Comparison of ENCODE assay signal across 25 mouse cellular contexts in the genomic region with DNA sequence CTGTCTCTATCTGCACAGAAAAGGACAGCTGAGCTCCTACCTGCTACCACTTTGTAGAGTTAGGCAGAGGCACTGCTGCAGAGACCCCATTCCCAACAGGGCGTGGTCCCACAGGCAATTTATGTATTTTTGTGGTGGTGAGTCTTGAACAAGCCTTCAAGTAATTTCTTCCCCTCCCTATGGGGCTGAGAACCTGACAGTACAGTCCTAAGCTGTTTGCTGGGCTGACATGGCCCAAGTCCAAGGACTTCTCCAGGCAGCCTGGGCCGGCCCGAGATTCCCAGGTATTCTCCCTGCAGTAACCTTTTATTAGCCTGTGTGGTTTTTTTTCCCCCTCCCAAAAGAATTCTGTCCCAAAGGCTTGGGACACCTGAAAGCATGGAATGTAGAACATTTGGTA. TPM values are rescaled to one million over a fixed set of nuclear protein-coding genes. Genes with fewer than 3 reads are reported as not detected.
DNase-seq lines count a peak whose midpoint lies in the region; ATAC-seq and TF ChIP-seq lines count a peak whose summit lies in the region.
"Had no signal": no experiment of that assay in that cellular context is flagged by ENCODE, and none has a peak within 500 bp of the region (broad histone marks: within the 10 kb centered on the region; RNA-seq: fewer than 3 reads in every experiment).

No protein-coding gene starts in this region.

- H3K27ac ChIP-seq in olfactory bulb, adult 2 months (ENCODE audit: insufficient read depth, low read depth, low read length), result peak overlapping the region; percentile 72
- H3K27ac ChIP-seq: embryonic facial prominence, embryonic 12.5 days; forebrain, embryonic 10.5 days; forebrain, embryonic 15.5 days; kidney, embryonic 15.5 days; limb, embryonic 10.5 days; limb, embryonic 15.5 days; liver, embryonic 14.5 days; midbrain, embryonic 10.5 days; midbrain, embryonic 15.5 days had no signal

- TF ChIP-seq CTCF in olfactory bulb, adult 2 months (IDR thresholded peaks at IDR 0.05; ENCODE audit: insufficient read depth, low read depth, low read length), result no peak

- TF ChIP-seq POLR2A in olfactory bulb, adult 2 months (IDR thresholded peaks at IDR 0.05; ENCODE audit: insufficient read depth, low read depth, low read length), result no peak

- H3K4me3 ChIP-seq in olfactory bulb, adult 2 months (ENCODE audit: insufficient read depth, low read depth, low read length), result no peak overlapping the region
- H3K4me3 ChIP-seq: embryonic facial prominence, embryonic 12.5 days; forebrain, embryonic 10.5 days; forebrain, embryonic 15.5 days; kidney, embryonic 15.5 days; limb, embryonic 10.5 days; limb, embryonic 15.5 days; midbrain, embryonic 10.5 days; midbrain, embryonic 15.5 days had no signal

- peaks cover 40% of the 10 kb centered on the region for H3K4me1 ChIP-seq in olfactory bulb, adult 2 months (ENCODE audit: control insufficient read depth, insufficient read depth, low read length)

- peak; percentile 60 for DNase-seq in cerebellum, adult 18-20 months
- DNase-seq in right cerebral cortex, postnatal 10 days (ENCODE audit: low spot score in 2 of 2), result peak; percentile 35 to 38
- DNase-seq in right cerebral cortex, adult 2 months (ENCODE audit: low spot score in 2 of 2), result no peak
- peak; percentile 68 for DNase-seq in cerebellum, adult 9-11 months
- no peak for DNase-seq in testis, postnatal 10 days (ENCODE audit: low spot score)
- DNase-seq: adrenal gland, postnatal 36 days; embryo, embryonic 11 days; heart, postnatal 14 days; kidney, adult 18-20 months; kidney, postnatal 25 days; lung, embryonic 14.5 days had no signal

- no peak for ATAC-seq in cerebellum, adult (ENCODE audit: insufficient number of reproducible peaks, low FRiP score, low TSS enrichment)
- ATAC-seq: CD4-positive, CD25-positive, alpha-beta regulatory T cell, adult 4 months; forebrain, embryonic 15.5 days; hindbrain, embryonic 16.5 days; midbrain, embryonic 15.5 days had no signal

- WGBS in olfactory bulb, adult 2 months, result 84% methylated on average over 3 of the region's 3 CpGs

RNA-seq across cellular contexts. Expression of a gene that starts 2.6 kb away (rescaled TPM):
- polyA plus RNA-seq in olfactory bulb, adult 2 months (2012; ENCODE audit: insufficient read depth, insufficient read length, low replicate concordance, missing spikeins), result not detected in 2 replicates
- polyA plus RNA-seq: CD4-positive, CD25-positive, alpha-beta regulatory T cell, adult 4 months; heart, embryonic 14.5 days; lung, embryonic 14.5 days had no signal

RNA-seq across cellular contexts. Expression of a gene that starts 9.1 kb away (rescaled TPM):
- not detected in 2 replicates for polyA plus RNA-seq in olfactory bulb, adult 2 months (2012; ENCODE audit: insufficient read depth, insufficient read length, low replicate concordance, missing spikeins)

RNA-seq across cellular contexts. Expression of a gene that starts 9.5 kb away (rescaled TPM):
- not detected in 2 replicates for polyA plus RNA-seq in olfactory bulb, adult 2 months (2012; ENCODE audit: insufficient read depth, insufficient read length, low replicate concordance, missing spikeins)

RNA-seq across cellular contexts. Expression of a gene that starts 24.2 kb away (rescaled TPM):
- not detected in 2 replicates for polyA plus RNA-seq in olfactory bulb, adult 2 months (2012; ENCODE audit: insufficient read depth, insufficient read length, low replicate concordance, missing spikeins)

RNA-seq across cellular contexts. Expression of a gene that starts 26.5 kb away (rescaled TPM):
- polyA plus RNA-seq in olfactory bulb, adult 2 months (2012; ENCODE audit: insufficient read depth, insufficient read length, low replicate concordance, missing spikeins), result not detected in 2 replicates

Comparison
In these comparisons a context has a peak if more than half of its experiments do, and no peak if none do; other contexts are left out.
1. DNase-seq: peak in cerebellum, adult 18-20 months (2 of 2), right cerebral cortex, postnatal 10 days (2 of 2) and cerebellum, adult 9-11 months (single experiment); none in right cerebral cortex, adult 2 months (0 of 2) and testis, postnatal 10 days (single experiment).